Mouse (Mus musculus): Measurements from ENCODE around the gene Zfp710.
"Not testable (repeated sequence)": the region's sequence is repeated elsewhere in the genome, so short reads cannot be mapped to it uniquely, and the experiment has no call there.

Gene Zfp710

DNA sequence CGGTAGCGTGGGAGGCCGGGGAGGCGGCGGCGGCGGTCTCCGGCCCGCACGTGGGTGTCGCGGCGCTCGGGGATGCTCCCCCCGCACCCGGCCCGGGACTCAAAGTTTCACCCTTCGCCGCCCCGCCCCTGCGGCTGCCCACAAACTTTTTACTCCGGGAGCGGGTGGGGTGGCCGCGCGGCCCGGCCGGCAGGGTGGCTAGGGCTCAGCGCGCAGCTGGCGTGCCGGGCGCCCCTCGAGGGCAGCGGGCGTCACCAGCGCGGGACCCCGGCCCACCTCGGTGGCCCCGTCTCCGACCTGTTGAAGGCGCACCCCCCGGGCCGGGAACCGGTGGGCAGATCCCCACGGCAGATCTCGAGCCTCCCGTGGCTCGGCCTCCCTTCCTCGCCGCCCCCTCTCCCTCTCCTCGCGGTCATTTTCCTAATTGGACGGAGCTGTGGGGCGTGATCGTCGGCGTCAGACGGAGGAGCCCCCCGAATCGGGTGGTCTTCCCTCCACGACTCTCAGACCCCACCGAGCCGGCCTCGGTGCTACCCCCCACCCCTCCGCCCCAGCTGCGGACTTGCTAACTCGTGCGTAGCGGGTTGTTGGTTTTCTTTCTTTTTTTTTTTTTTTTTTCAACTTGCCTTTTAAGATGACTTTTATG, 2.5 kb downstream of the Zfp710 start:
- DNase-seq (ENCODE audit: low read depth, low spot score): no peak

DNA sequence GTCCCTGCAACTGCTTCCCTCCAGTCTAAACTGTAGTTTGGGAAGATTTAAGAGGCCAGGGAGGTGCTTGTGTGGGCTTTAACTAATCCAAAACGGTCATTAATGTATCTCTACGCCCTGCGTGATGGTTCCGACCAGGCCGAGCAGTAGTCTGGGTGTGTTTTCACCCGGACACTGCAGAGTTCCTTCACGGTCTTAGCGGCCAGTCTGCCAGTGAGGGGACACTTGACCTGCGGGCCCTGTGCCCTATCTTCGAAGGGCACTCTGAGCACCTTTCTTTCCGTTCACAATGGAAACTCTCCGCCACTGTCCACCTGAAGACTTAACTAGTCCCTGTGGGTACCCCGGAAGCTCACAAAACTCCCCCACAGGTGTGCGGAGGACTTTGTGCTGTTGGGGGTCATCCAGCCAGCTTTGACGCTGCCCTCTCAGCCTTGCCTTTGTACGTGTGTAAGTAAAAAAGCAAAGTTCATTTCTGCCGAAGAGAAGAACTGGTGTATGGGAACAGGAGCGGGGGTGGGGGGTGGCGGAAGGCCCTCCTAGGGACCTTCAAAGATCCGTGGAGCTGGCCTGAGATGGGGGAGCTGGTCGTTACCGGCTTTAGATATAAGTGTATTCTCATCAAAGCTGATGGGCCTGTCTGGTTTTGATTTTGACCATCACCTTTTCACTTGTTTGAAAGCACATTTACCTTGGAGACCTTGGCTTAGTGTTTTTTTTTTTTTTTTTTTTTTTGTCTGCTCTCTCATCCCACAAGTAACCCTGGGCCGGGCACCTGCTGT, 3.2 kb downstream of the Zfp710 start:
- DNase-seq (ENCODE audit: low read depth, low spot score): no peak

DNA sequence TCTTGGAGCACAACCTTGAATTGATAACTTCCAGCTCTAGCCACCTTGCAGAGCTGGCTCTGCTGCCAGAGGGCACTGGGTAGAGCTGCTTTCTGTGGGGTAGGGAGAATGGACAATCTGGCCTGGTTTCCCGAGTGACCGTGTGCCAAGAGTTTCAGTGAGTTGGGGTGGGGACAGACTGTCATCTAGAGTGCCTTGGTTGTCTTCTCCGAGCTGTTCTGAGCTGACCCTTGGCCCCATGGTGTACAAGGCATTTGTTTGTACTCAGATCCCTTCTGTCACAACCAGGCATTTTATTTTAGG, 3.8 kb downstream of the Zfp710 start:
- DNase-seq (ENCODE audit: low read depth, low spot score): no peak

DNA sequence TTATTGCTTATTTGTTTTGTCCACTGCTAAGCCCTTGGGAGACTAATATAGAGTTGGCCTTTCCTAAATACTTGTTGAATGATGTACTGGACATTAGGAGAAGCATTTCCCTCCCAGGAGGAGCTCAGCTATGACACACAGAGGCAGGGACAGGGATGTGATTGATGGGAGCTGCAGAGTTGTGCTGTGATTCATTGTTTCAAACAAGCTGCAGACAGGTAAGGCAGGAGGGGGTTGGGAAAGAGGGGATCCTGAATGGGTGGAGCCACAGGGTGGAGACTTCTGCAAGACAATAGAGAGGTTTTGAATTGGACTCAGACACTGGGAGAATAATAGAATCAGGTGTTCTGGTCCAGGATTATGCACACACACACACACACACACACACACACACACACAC, 5.4 kb downstream of the Zfp710 start:
- no peak for DNase-seq (ENCODE audit: low read depth, low spot score)

DNA sequence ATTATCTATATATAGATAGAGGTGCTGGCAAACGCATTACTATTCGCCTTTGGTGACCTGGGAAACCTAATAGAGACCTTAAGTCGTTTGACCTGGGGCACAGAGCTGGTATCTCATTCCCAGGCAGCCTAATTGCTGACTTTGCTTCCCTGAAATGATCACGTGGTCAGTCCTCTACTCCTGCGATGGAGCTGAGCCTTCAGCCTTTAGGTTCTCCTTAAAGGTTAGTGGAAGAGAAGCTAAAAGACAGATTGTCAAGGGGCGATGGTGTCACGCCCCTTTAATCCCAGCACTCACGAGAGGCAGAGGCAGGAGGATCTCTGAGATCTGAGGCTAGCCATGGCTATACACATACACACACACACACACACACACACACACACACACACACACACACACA, 5.9 kb downstream of the Zfp710 start:
- DNase-seq (ENCODE audit: low read depth, low spot score): no peak

DNA sequence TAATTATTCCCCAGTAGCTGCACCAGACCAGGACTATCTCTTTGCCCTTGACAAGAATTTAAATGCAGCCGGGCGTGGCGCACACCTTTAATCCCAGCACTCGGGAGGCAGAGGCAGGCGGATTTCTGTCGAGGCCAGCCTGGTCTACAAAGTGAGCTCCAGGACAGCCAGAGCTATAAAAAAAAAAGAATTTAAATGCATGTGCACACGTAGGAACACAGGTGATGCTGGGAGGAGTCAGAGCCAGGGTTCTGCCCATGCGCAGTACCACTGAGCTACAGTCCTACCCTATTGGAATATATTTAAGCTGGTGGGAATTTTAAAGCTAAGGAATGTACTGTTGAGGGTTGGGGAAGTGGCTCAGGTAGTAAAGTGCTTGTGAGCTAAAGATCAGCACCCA, 6.4 kb downstream of the Zfp710 start:
- no peak for DNase-seq (ENCODE audit: low read depth, low spot score)

DNA sequence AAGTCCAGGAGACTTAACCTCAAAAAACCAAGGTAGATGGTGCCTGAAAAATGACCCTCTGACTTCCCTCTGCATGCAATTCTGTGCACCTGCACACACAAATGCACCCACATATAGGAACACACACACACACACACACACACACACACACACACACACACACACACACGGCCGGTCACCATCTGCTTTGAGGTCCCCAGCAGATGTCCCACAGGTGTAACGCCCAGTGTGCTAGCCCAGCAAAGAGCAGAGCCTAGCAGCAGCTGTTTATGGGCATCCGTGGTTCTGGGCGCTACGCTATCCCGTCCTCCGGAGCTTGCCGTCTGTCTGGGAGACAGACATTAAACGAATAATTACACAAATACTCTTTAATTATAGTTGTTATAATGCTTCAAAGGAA, 6.9 kb downstream of the Zfp710 start:
- DNase-seq (ENCODE audit: low read depth, low spot score): no peak

DNA sequence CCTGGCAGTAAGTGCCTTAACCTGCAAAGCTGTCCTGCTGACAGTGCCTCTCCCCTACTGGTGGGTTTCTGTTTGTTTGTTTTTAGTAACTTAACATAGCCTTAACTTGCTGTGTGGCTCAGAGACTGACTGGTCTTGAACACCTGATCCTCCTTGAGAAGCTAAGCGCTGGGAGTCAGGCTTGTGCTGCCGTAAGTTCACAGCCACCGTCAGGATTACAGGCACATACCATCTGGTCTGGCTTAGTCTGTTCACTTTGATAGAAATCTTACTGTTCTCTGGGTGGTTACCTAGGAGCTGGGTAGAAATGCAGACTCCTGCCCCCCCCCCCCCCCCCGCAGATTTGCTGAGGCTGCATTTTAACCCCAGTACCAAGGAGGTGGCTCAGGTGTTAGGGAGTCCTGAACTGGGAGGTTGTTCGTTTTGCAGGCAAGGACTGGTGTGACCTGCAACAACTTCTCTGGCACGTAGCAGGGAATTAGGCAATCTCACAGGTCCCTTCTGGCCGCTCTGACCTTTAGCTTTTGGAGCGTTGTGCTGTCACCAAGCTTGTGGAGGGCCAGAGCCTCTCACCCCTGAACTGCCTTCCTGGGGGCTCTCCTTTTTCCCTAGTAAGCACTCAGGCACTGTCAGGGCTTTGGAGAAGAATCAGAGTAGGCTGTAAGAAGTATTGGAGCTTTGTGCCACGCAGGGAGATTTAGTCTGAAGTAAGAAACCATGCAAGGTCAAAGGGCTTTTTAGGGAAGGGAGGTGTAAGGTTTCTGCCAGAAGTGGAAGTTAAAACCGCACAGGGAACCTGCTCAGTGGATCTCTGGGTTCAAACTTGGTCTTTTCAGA, 7.8 kb downstream of the Zfp710 start:
- no peak for DNase-seq (ENCODE audit: low read depth, low spot score)

DNA sequence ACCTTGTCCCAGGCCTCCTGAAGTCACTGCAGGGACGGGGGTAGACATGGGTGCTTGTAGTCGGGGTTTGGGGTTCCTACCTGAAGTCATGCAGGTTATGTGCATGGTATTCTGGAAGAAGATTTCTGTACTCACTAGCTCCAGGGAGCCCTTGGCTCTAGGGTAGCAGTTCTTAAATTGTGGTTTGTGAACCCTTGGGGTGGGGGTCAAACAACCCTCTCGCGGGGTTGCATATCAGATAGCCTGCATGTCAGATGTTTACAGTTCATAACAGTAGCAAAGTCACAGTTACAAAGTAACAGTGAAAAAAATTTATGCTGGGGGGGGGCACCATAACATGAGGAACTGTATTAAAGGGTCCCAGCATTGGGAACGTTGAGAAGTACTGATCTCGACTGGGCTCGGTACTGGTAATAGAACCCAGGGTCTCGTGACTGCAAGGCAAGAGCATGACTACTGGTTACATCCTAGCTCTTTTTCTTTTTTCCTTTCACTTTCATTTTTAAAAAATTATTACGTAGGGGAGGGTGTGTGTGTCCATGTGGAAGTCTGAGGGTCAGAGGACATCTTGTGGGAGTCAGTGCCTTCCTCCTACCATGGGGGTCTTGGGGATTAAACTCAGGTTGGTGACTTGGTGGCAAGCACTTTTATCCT, 8.6 kb downstream of the Zfp710 start:
- no peak for DNase-seq (ENCODE audit: low read depth, low spot score)

DNA sequence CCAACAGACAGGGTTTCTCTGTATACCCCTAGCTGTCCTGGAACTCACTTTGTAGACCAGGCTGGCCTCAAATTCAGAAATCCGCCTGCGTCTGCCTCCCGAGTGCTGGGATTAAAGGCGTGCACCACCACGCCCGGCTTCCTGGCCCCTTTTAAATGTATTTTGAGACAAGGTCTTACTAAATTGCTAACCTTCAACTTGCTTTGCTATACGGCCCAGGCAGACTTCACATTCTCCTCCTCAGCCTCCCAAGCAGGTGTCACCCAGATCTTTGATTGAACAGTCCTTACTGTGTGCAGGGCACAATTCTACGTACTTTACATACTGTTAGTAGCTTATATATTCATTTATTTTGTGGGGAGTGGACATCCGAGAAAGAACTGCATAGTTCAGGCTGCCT, 9.2 kb downstream of the Zfp710 start:
- no peak for DNase-seq (ENCODE audit: low read depth, low spot score)

DNA sequence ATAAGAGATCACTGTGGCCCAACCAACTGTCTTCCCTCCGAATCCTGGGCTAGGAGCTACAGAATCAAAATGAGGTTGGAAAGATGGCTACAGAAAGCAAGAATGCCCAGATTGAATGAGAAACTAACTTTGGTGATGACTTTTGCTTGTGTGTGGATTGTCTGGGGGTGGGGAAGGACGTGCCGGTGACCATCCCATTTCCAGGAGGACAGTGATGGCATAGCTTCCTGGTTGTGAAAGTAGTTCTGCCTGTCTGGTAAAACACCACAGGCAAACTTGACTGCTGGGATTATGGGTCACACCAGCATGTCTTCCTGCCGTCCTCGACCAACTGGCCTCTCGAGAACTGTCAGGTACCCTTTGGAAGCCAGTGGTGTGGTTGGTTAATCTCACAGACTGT, 10.5 kb downstream of the Zfp710 start:
- DNase-seq (ENCODE audit: low read depth, low spot score): no peak

DNA sequence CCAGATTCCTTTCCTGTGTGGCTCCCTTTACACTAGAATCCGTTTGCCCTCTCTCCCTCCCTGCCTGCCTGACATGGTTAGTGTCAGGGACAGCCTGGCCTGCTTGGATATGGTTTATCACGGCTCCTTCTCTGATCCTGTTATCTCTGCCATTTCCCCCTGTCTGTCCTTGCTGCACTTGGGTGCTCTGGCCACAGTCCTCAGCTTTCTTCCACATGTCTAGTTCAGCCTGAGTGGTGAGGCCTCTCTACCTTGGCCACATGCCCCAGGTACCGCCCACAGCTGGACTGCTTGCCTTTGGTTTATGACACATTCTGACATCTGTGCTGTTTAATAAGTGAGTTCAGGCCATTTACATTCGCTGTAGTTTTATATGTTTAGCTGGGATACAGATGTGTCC, 11.1 kb downstream of the Zfp710 start:
- no peak for DNase-seq (ENCODE audit: low read depth, low spot score)

DNA sequence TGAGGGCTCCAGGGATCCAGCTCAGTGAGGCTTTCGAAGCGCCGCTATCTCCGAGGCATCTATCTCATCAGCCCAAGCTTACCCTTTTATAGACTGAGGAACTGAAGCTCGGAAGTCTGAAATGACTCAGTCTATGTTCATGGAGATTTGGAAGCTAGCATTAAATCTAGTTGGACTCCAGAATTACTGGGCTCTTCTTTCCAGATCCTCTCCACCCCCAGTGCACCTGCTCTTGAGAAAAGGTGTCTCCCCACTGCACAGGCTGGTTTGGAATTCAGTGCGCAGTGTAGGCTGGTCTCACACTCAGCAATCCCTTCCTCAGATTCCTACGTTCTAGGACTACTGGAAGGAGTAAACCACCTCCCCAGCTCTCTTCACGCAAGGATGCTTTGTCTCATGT, 15.1 kb downstream of the Zfp710 start:
- DNase-seq (ENCODE audit: low read depth, low spot score): no peak

DNA sequence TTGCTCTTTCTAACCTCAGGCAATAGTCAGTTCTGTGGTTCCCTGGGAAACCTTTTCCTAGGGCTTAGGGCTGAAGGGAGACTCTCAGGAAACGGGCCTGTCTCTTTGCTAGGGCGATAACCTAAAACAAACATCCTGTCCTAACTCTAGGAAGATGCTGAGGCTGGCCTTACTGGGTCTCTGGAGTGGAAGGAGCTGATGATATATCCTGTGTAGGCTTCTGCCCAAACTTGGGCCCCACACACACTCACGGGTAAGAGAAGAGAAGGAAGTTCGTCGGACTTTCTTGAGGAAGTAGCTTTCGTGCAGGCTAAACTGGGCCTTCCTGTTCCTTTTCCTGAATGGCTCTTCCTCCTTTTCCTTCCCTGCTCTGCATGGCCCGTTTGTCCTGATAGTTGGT, 19.6 kb downstream of the Zfp710 start:
- DNase-seq (ENCODE audit: low read depth, low spot score): no peak

DNA sequence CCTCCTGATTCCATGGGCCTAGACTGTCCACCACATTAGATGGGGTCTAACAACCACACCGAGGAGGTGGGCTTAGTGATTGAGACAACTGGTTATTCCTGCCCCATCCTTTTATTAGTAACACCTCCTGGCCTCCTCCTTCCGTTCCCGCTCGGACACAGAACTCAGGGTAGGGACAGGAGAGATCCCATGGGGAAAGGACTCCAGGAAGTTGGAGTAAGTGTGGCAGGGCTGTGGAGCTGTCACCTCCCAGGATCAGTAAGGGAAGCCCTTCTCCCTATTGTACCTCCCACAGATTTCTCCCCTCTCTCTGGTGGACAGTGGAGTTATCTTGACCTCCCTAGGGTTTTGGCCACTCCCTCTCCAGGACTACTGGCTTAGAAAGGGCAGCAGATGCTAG, 22.4 kb downstream of the Zfp710 start:
- DNase-seq (ENCODE audit: low read depth, low spot score): no peak

DNA sequence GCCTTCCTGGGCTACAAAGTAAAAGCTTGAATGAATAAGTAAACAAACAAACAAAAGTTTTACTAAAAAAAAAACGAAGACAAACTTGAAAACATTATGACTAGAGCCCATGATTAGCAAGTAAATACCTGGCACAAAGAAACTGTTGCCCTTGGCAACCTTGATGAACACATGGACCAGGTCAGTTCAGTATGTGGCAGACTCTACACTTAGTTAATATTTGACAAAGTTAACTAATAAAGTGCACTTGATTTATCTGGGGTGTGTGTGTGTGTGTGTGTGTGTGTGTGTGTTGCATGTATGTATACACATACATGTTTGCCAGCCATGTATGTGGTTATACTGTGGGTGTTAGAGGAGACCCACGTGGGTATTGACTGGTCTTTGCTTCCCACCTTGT, 25.1 kb downstream of the Zfp710 start:
- no peak for DNase-seq (ENCODE audit: low read depth, low spot score)

DNA sequence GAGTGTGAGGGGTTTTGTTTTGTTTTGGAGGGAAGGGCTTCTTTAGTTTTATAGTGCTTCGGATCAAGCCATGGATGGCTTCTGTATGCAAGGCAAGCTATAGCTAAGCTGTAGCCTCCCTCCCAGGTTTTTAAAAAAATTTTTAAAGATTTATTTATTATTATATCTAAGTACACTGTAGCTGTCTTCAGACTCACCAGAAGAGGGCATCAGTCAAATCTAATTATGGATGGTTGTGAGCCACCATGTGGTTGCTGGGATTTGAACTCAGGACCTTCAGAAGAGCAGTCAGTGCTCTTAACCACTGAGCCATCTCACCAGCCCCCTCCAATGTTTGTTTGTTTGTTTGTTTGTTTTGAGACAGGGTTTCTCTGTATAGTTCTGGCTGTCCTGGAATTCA, 25.8 kb downstream of the Zfp710 start:
- not testable (repeated sequence) for DNase-seq (ENCODE audit: low read depth, low spot score)

DNA sequence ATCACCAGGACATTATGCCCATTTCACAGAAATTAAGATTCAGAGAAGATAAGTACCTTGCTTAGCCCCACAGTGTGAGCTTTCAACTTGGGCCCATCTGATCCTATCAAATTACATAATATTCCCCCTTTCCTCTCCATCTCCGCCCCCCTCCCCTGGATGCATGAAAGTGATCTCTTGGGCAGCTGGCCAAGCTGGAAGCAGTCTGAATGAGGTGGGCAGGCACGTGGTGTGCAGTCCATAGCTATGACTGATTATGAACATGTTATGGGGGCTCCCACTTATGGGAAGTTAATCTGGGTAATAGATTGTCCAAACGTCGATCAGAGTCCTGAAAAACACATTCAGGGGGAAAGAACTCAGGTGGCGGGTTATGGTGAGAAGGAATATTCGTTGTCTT, 27.2 kb downstream of the Zfp710 start:
- DNase-seq (ENCODE audit: low read depth, low spot score): no peak

DNA sequence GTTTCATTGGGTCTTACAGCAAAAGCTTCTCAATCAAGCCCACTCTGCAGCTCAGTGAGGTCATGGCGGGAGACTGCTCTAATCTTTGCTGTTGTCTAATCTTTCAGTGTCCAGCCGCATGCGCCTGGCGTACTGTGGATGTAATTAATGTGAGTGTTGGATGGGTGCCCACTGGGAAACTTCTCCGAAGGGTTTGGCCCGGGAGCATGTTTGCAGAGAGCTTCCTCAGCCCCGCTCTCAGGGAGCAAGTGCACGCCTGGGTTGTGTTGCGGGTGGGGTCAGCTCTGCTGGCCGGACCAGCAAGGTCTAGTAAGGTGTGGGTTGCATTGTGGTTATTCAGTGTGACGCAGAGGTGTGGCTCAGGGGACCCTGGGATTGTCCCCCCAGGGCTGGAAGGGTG, 27.6 kb downstream of the Zfp710 start:
- DNase-seq (ENCODE audit: low read depth, low spot score): no peak

DNA sequence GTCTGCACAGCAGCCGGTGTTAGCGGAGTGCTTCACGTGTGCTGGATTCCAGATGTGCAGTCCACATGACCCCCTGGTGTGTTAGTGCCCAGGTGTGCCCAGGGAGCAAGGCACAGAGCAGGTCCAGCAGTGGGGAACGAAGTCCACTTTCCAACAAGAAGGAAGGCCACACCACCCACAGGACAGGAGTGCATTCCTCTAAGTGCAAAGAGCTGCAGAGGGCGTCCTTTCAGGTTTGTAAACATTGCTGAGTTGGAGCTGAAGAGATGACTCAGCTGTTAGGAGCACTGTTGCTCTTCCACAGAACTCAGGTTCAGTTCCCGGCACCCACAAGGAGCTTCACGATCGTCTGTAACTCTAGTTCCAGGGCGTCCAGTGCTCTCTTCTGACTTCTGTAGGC, 28.5 kb downstream of the Zfp710 start:
- DNase-seq (ENCODE audit: low read depth, low spot score): no peak

DNA sequence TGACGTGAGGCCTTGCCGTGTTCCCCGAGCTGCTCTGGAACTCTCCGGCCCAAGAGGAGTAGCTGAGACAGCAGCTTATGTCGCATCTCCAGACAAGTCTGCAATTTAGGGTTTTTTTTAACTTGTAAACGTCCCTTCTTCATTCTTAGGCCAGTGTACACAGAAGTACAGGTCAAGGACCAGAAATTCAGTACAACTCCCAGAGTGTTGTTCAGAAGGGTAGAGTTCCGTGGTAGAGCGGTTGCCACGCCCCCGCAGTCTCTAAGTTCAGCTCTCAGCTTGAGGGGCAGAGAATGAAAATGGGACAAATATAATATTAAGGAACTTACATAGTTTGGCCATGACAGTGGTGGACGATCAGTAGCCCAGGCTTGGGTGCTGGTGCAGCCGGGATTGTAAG, 31.2 kb downstream of the Zfp710 start:
- DNase-seq (ENCODE audit: low read depth, low spot score): no peak

DNA sequence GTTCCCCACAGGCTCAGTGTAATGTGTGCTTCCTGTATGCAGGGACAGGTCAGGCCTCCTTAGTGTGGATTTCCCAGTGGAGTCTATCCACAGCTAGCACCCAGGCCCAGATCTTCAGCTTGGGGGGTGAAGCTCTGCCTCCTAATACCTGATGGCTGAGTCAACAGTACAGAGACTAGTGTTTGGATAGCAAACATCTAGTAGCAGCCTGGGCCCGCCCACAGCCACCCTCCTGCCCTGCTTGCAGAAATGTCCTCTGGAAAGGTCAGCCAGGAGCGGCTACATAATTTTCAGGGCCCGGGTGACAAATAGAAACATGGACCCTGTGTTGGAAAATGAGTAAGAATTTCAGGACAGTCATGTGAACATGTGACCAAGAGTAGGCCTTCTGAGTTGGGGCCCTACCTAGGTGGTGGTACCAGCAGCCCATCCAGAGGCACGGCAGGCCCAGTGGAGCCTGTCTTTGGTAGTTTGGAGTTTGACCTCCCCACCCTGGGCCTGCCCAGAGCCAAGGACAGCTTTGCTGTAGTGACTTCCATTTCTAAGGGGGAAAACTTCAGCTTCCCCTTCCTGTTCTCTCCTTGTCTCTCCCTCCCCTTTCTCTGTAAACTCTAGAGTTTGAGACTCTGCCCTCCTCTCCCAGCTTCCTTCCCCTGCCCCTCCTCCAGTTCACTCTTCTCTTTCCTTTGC, 32.5 kb downstream of the Zfp710 start:
- DNase-seq (ENCODE audit: low read depth, low spot score): no peak
